Mouse (Mus musculus) liver, adult 2 months (tissue): ENCODE results near the gene Ecd. TPM values are rescaled to one million over a fixed set of nuclear protein-coding genes. Genes with fewer than 3 reads are reported as not detected.

Experiments
- DNase-seq: peaks from one replicate; pipeline ENCODE4 v3.0.0-alpha.2; 2011; ENCODE audit warnings: low read depth, low spot score; ENCODE audit errors: extremely low read depth
- H3K27ac ChIP-seq: fragments of 200-500 bp; replicated peaks from 2 replicates; pipeline ENCODE4 v1.5.1; 2012; ENCODE audit warnings: low read depth, mild to moderate bottlenecking, control low read depth, inconsistent platforms, low read length; ENCODE audit not compliant: insufficient read depth
- H3K27me3 ChIP-seq: fragments of 200-500 bp; 2 replicates; pipeline ENCODE4 v1.6.1; 2012; ENCODE audit warnings: mild to moderate bottlenecking, moderate library complexity, low read length, inconsistent platforms; ENCODE audit not compliant: control insufficient read depth, insufficient read depth
- H3K36me3 ChIP-seq: fragments of 200-500 bp; 2 replicates; pipeline ENCODE4 v1.6.1; 2012; ENCODE audit warnings: low read length, inconsistent platforms; ENCODE audit not compliant: control insufficient read depth, insufficient read depth
- H3K4me1 ChIP-seq: fragments of 200-500 bp; 2 replicates; pipeline ENCODE4 v1.6.1; 2011; ENCODE audit warnings: low read length; ENCODE audit not compliant: control insufficient read depth, insufficient read depth
- H3K4me3 ChIP-seq: fragments of 200-500 bp; 2 replicates; pipeline ENCODE4 v1.5.1; 2011; ENCODE audit warnings: low read depth, mild to moderate bottlenecking, control low read depth, low read length, moderate library complexity; ENCODE audit not compliant: insufficient read depth
- H3K79me2 ChIP-seq: fragments of 200-500 bp; 2 replicates; pipeline ENCODE4 v1.6.1; 2012; ENCODE audit warnings: inconsistent platforms, mild to moderate bottlenecking, low read length, moderate library complexity; ENCODE audit not compliant: control insufficient read depth, insufficient read depth
- H3K9ac ChIP-seq: fragments of 200-500 bp; 2 replicates; pipeline ENCODE4 v1.6.1; 2012; ENCODE audit warnings: low read depth, mild to moderate bottlenecking, control low read depth, inconsistent platforms, low read length
- CTCF ChIP-seq: fragments of 200-500 bp; IDR thresholded peaks from 2 replicates; pipeline ENCODE4 v1.5.1; 2011; ENCODE audit warnings: low read depth, low read length, control low read depth
- POLR2A ChIP-seq: fragments of 200-500 bp; IDR thresholded peaks from 2 replicates; pipeline ENCODE4 v1.6.1; 2011; ENCODE audit warnings: low read length, control low read depth; ENCODE audit not compliant: insufficient read depth; ENCODE audit errors: extremely low read depth
- WGBS: fragments of 180-500 bp; shearing (Covaris S2); methylation state at CpG from one replicate; pipeline ENCODE4 v1.1.7; 2018; 5-methylcytosine and 5-hydroxymethylcytosine counted together
- polyA plus RNA-seq: library from polyadenylated mRNA; depleted of rRNA; stranded (reverse); fragments of >200 nt; gene quantifications from 2 replicates; pipeline ENCODE4 v1.2.3, GENCODE M21; 2012; rRNA removed
- total RNA-seq: library from RNA; depleted of rRNA; stranded (reverse); fragments of >200 nt; gene quantifications from 2 replicates; pipeline ENCODE4 v1.2.3, GENCODE M21; 2014; rRNA removed

The Ecd gene
- 16.7 and 17.5 TPM in 2 replicates for total RNA-seq
- polyA plus RNA-seq = 13.6 and 14.9 TPM in 2 replicates

DNA sequence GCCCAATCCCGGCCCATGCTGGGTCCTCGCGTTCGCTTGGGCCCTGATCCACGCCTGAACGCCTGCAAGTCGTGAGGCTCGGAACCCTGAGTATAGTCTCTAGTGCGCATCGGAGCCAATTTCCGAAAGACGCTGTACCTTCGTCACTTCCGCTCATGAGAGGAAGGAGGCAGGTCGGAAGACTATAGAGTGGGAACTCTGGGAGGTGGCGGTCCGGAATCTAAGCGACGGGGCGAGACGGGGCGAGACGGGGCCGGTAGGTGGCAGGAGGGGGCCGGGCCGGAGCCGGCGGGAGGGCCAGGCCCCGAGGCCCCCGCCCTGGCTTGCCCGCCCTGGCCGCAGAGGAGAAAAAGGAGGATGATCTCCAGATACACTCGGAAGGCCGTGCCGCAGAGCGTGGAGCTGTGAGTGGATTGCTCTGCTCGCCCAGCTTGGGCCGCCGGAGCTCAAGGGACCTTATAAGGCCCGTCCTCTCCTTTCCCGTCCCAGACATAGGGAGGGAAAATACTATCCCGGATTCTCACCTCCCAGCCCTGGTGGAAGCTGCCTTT, at the start of gene Ecd, which contains the start of gene Fam149b:
Ecd (minus strand) TSS at position 131 of the 551 bp plus-strand sequence.
Fam149b (plus strand) TSS at position 172 of the 551 bp plus-strand sequence.
- Histone ChIP-seq H3K9ac (peak within 1 kb of the TSS; percentile 90), H3K4me3 (peak within 1 kb of the TSS; percentile 93), H3K4me1 (peaks cover 11% of the 10 kb centered on the region), H3K27ac (peak within 1 kb of the TSS; percentile 71), H3K79me2 (peaks cover 5% of the 10 kb centered on the region; the same call in 1 of the 2 replicates), H3K27me3 (no peaks in the 10 kb centered on the region), H3K36me3 (peaks cover 7% of the 10 kb centered on the region)
- TF ChIP-seq POLR2A (0 out of 2 replicates have a peak, but pooled peaks have one; percentile 16), CTCF (peak; percentile 32; the same call in 1 of the 2 replicates)
- DNase-seq = peak; percentile 95
- WGBS = under 1% methylated on average over 42 of the region's 42 CpGs

GRCm38 (mm10) chr14:20397220-20397619, 49.3 kb upstream of the Ecd start:
- WGBS = 90% methylated on average over 9 of the region's 9 CpGs
- H3K4me3 ChIP-seq = no peak overlapping the region
- no peaks in the 10 kb centered on the region for H3K27me3 ChIP-seq
- H3K27ac ChIP-seq = no peak overlapping the region
- TF ChIP-seq POLR2A (no peak), CTCF (no peak)
- H3K79me2 ChIP-seq = no peaks in the 10 kb centered on the region
- DNase-seq = no peak
- no peak overlapping the region for H3K9ac ChIP-seq
- no peaks in the 10 kb centered on the region for H3K36me3 ChIP-seq
- peaks cover 4% of the 10 kb centered on the region; the same call in 1 of the 2 replicates for H3K4me1 ChIP-seq

- Histone ChIP-seq H3K36me3 (peaks cover 3% of the 10 kb centered on the region; the same call in 1 of the 2 replicates), H3K27me3 (no peaks in the 10 kb centered on the region), H3K9ac (peak within 1 kb of the TSS; percentile 98), H3K4me3 (peak within 1 kb of the TSS; percentile 92), H3K4me1 (peaks cover 4% of the 10 kb centered on the region; the same call in 1 of the 2 replicates), H3K27ac (peak within 1 kb of the TSS; percentile 76), H3K79me2 (no peaks in the 10 kb centered on the region)
- TF ChIP-seq CTCF = peak; percentile 82
- TF ChIP-seq POLR2A = peak; percentile 70
- DNase-seq = peak; percentile 87
- under 1% methylated on average over 68 of the region's 68 CpGs for WGBS
These were observed 45.4 kb upstream of the Ecd start, which contains the start of gene Mrps16 for GRCm38 (mm10) chr14:20393205-20393913. Gene Mrps16 (minus strand): TSS chr14:20393634.

- Histone ChIP-seq H3K4me1 (peaks cover 8% of the 10 kb centered on the region; the same call in 1 of the 2 replicates), H3K4me3 (no peak overlapping the region), H3K36me3 (peaks cover 3% of the 10 kb centered on the region; the same call in 1 of the 2 replicates), H3K27ac (no peak overlapping the region), H3K27me3 (no peaks in the 10 kb centered on the region), H3K9ac (no peak overlapping the region), H3K79me2 (0 out of 2 replicates have a peak, but pooled peaks cover 3% of the 10 kb centered on the region)
- TF ChIP-seq CTCF (no peak), POLR2A (no peak)
- WGBS = 83% methylated on average over 4 of the region's 4 CpGs
- DNase-seq = no peak
These were observed 44.4 kb upstream of the Ecd start for GRCm38 (mm10) chr14:20392326-20392725.

GRCm38 (mm10) chr14:20389446-20390079, 41.6 kb upstream of the Ecd start:
- no peak overlapping the region for H3K27ac ChIP-seq
- 0 out of 2 replicates have a peak, but pooled peaks cover 3% of the 10 kb centered on the region for H3K79me2 ChIP-seq
- DNase-seq = no peak
- 84% methylated on average over 8 of the region's 8 CpGs for WGBS
- H3K4me1 ChIP-seq = peaks cover 8% of the 10 kb centered on the region; the same call in 1 of the 2 replicates
- TF ChIP-seq CTCF (no peak), POLR2A (no peak)
- H3K9ac ChIP-seq = no peak overlapping the region
- no peak overlapping the region; the same call in 1 of the 2 replicates for H3K4me3 ChIP-seq
- H3K27me3 ChIP-seq = no peaks in the 10 kb centered on the region
- H3K36me3 ChIP-seq = peaks cover 3% of the 10 kb centered on the region; the same call in 1 of the 2 replicates
